Mouse (Mus musculus) mouse trophoblast stem cell (cell line): Measurements from ENCODE around the gene Ror2.

Experiments used
- in situ Hi-C, 2 experiments: fragments of 300-500 bp; cut with MseI, MboI; formaldehyde crosslinking; loops; 2 replicates in 1 of 2; 3 replicates in 1 of 2; pipeline ENCODE4 v1.15.1; 2025

Ror2 gene

GRCm38 (mm10) chr13:53233826-53234786, 51.8 kb downstream of the Ror2 start:
- in situ Hi-C loops, result no loop called here

DNA sequence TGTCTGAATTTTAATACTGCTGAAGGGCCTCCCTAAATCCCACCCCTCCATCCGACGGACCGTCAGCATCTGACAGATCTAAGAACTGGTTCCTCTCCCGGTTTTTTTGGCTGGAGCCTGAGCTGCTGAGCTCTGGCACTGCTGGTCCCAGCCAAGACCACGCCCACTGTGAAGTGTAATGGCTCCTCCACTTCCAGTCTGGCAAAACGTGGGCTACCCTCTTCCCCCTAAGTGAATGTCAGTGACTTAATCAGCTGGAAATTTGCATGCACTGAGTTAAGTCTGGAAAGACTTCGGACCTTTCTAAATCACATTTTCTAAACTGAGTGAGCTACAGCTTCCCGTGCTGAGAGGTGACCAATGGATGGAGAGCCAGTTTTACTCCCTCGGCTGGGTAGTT, 52.5 kb downstream of the Ror2 start:
- in situ Hi-C loops, result no loop called here

GRCm38 (mm10) chr13:53232419-53232818, 53.5 kb downstream of the Ror2 start:
- in situ Hi-C loops, result no loop called here

DNA sequence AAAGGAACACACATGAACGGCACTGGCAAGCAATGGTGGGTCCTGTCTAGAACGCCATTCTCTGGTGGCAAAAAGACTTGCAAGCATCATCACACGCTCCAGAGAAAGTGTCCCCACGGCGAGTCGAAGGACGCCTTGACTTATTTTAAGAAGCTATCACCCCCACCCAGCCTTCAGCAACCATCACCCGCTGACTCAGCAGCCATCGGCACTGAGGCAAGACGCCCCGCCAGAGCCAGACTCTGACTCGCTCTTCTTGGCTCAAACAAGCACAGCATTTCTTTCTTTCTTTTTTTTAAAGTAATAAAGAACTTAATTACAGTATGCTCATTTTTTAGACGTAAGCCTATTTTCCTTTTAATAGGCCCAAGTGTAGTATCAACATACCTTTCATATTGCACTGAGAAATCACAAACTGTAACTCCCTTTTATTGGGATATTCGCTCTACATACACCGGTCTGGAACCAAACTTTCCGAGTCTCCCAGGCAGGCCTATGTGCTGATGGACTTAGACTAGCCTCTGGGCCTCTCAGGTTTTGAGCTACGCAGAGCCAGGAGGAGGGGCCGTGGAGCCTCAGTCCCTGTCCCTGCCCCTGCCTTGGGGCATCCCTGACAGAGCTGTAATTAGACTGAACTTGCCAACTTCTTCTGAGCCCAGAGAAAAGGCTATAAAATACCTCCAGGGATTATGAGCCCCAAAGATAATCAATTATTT, 55.3 kb downstream of the Ror2 start:
- in situ Hi-C loops, result no loop called here

GRCm38 (mm10) chr13:53227019-53227418, 58.9 kb downstream of the Ror2 start:
- in situ Hi-C loops, result no loop called here

- in situ Hi-C loops, result no loop called here
Measured at GRCm38 (mm10) chr13:53226461-53226860, 59.5 kb downstream of the Ror2 start.

- in situ Hi-C loops, result no loop called here
Measured at GRCm38 (mm10) chr13:53225925-53226324, 60.0 kb downstream of the Ror2 start.

GRCm38 (mm10) chr13:53221176-53221575, 64.7 kb downstream of the Ror2 start:
- in situ Hi-C loops, result no loop called here

DNA sequence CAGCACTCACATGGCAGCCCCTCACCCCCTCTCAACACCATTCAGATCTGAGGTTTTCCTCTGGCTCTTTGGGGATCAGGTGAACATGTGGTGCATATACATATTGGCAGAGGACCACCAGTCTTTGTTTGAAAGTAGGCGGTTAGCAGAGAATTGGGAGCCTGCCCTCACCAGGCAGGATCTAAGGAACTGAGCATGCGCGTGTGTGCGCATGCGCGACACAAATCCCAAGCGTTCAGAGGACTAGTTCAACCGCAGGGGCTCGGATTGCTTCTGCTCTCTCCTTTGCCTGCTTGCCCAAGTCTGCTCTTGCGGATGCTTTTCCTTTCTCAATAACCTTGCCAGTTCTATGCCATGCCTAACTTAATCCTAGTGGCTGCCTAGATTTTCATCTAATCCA, 66.0 kb downstream of the Ror2 start:
- in situ Hi-C loops, result no loop called here

DNA sequence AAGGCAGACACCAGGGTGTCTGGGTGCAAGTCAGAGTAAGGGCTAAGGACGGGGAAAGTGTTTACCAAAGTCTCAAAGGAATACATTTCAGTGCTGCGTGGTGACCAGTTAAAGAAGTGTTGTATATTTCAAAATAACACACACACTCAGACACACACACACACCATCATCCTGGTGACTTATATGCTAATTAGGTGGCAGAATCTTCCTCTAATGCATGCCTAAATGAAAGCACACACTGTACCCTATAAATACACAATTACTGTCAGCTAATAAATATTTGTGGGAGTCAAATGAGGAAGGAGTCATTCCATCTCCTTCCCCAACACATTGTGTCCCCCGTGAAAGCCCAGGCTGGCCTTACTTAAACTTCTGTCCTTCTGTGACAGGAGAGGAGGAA, 66.5 kb downstream of the Ror2 start:
- in situ Hi-C loops, result no loop called here

DNA sequence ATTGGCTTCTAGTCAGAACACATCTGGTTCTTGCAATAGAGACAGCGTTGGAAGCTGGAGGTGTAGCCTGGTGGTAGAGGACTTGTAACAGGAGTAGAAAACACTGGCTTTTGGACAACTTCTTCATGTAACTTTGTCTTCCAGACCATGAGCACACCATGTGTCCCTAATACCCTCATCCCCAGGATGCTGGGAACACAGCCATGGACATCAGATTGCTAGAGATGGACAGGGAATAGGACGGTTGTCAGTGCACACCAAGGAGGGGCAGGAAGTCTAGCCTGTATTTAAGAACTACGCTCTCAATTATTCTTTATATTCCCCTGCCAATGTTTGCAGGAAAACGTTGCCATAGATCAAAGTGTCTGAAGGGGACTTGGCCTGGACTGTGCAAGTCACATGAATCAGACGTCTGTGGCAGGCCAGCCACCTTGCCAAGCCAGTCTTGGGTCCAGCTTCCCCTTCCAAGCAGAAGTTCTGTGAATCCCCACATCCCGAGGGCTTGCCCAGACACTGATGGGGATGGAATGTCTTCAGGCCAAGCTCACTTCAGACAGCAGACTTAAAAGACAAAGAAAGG, 68.4 kb downstream of the Ror2 start:
- in situ Hi-C loops, result no loop called here

GRCm38 (mm10) chr13:53211971-53212733, 73.8 kb downstream of the Ror2 start:
- in situ Hi-C loops, result no loop called here

DNA sequence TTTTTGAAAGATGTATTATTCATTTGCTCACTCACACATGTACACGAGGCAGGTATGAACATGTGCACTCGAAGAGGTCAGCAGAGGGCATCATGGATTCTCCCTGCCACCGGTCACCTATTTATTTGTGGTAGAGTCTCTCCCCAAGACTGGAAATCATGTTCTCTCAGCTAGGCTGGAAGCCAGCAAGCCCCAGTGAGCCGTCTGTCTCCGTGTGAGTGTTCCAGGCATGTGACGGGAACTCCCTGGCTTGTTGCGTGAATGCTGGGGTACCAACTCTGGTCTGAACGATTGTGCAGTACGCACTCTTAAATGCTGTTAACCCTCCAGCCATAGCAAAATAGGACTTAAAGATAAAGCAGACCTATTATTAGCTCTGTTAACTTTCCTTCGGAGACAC, 77.4 kb downstream of the Ror2 start:
- in situ Hi-C loops, result no loop called here

DNA sequence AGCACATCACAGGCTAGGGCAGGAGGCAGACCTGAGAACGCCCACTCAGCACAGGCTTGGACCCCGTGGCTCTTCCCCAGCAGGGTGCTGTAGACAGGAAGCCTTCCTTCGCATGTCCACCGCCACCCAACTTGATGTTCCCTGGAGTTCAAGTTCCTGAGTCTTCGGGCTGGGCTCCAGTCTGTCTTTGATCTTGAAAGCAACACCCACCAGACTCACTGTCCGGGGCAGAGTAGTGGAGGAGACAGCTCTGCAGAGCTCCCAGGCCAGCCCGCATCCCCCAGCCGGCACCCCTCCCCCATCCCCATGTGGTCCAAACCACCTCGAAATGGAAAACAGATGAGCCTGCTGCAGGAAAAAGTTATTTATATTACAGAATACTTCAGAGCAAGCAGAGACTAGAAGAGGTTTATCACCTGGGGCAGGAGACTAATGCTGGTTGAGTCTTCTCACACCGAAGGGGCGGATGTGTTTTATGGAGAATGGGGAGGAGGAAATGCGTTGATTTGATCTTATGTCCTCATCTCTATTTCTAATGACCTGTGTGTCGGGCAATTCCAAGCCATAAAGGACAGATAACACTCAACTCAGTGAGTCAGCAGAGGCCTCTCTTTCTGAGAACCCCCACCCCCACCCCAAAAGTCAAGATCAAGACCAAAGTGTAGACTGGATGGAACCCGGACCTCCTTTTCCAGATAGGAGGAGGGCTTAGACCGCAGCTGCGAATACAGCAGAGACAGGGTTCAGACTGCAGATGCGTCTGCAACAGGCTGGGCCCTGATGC, 80.6 kb downstream of the Ror2 start:
- in situ Hi-C loops, result no loop called here

DNA sequence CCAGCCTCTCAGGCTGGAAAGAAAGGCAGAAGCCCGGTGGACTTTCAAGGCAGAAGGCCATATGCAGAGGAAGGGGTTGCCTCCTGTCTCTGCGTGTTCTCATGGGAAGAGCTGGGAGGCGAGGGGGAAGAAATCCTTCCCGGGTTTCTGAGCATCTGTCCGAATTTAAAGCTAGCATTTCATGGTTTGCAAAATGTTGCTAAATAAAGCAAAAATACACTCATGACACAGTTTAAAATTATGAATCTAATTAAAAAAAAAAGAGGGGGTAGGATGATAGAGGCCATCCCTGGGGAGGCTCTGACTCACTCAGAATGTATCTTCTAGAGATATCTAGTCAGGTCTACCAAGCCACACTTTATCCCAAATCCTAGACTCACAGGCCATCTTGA, 83.5 kb downstream of the Ror2 start:
- in situ Hi-C loops, result no loop called here

DNA sequence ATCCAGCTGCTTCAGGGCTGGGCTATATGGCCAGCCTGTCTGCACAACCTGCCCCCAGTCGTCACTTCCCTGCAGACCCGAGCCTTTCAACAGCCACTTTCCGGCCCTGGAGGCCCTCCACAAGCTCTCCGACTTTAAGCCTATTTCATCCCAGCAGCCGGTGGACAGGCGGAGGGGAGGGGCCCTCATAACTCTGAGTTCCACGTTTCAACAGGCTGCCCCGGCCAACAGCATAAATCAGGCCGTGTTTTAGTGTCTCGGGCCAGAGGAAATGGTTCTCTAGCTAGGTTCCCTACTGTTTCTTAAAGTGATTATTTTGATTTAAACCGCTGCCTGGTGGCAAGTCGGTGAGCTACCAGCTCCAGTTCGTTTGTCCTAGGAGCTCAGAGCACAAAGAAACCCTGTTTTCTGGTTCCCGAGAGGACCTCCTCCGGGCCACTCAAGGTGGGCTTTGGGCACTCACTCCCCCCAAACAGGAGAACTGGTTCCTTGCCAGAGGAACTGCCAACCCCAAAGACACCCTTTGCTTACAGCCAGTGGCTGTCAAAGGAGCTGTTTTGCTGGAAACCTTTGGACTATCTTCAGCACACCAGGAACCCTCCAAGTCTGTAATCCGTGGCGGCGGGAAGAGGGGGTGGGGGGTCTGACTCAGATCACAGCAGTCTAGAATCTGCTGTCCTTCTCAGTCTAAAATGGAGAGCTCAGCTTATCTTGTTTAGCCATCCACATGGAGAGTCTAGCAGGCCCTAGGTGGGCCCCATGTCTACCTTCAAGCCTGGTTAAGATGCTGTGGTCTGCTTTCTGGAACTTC, 84.1 kb downstream of the Ror2 start:
- in situ Hi-C loops, result no loop called here

GRCm38 (mm10) chr13:53200121-53200520, 85.8 kb downstream of the Ror2 start:
- in situ Hi-C loops, result no loop called here

GRCm38 (mm10) chr13:53199262-53199661, 86.7 kb downstream of the Ror2 start:
- in situ Hi-C loops, result no loop called here

GRCm38 (mm10) chr13:53196690-53197089, 89.2 kb downstream of the Ror2 start:
- in situ Hi-C loops, result no loop called here
